Mouse (Mus musculus) embryonic facial prominence, embryonic 13.5 days (tissue): ENCODE measurements at regions not wholly inside any gene's neighbourhood (a gene's known extent, or its start where the extent isn't known, plus 50 kb on each side); places are given as distances from the start of the nearest gene placed in this dataset.

Source experiments
- ATAC-seq: fragments of 200-750 bp; cut with Nextera tagmentation; 2 replicates; pipeline ENCODE4 v1.8.0; 2017; ENCODE audit warnings: low read depth; ENCODE audit not compliant: insufficient number of reproducible peaks, insufficient read depth, low FRiP score, low TSS enrichment
- H3K27ac ChIP-seq: fragments of 300-500 bp; sonication (generic); 2 replicates; pipeline ENCODE4 v1.5.1; 2015; ENCODE audit warnings: moderate library complexity, mild to moderate bottlenecking, inconsistent platforms
- H3K27me3 ChIP-seq: fragments of 300-500 bp; sonication (generic); 2 replicates; pipeline ENCODE4 v1.6.1; 2015; ENCODE audit warnings: mild to moderate bottlenecking, inconsistent platforms
- H3K36me3 ChIP-seq: fragments of 300-500 bp; sonication (generic); 2 replicates; pipeline ENCODE4 v1.6.1; 2015; ENCODE audit warnings: mild to moderate bottlenecking, inconsistent platforms
- H3K4me1 ChIP-seq: fragments of 300-500 bp; sonication (generic); 2 replicates; pipeline ENCODE4 v1.6.1; 2015; ENCODE audit warnings: inconsistent platforms
- H3K4me2 ChIP-seq: fragments of 300-500 bp; sonication (generic); 2 replicates; pipeline ENCODE4 v1.6.1; 2015; ENCODE audit warnings: moderate library complexity, mild to moderate bottlenecking, inconsistent platforms
- H3K4me3 ChIP-seq: fragments of 300-500 bp; sonication (generic); 2 replicates; pipeline ENCODE4 v1.5.1; 2015; ENCODE audit warnings: mild to moderate bottlenecking, inconsistent platforms
- H3K9ac ChIP-seq: fragments of 300-500 bp; sonication (generic); 2 replicates; pipeline ENCODE4 v1.6.1; 2015; ENCODE audit warnings: mild to moderate bottlenecking, inconsistent platforms
- H3K9me3 ChIP-seq: fragments of 300-500 bp; sonication (generic); 2 replicates; pipeline ENCODE4 v1.6.1; 2016; ENCODE audit warnings: inconsistent platforms
- WGBS: fragments of 180-500 bp; shearing (Covaris S2); methylation state at CpG from one replicate; pipeline ENCODE4 v1.1.7; 2015; ENCODE audit warnings: mixed read lengths; 5-methylcytosine and 5-hydroxymethylcytosine counted together

GRCm38 (mm10) chr6:100942956-100943355 is 109.5 kb downstream of the Ppp4r2 start:
- no peak overlapping the region for H3K27ac ChIP-seq
- H3K36me3 ChIP-seq, result no peaks in the 10 kb centered on the region
- WGBS, result 83% methylated on average over 6 of the region's 6 CpGs
- H3K9me3 ChIP-seq, result no peaks in the 10 kb centered on the region
- no peak overlapping the region for H3K9ac ChIP-seq
- H3K4me2 ChIP-seq, result no peak overlapping the region
- peaks cover 20% of the 10 kb centered on the region for H3K4me1 ChIP-seq
- no peaks in the 10 kb centered on the region for H3K27me3 ChIP-seq
- H3K4me3 ChIP-seq, result no peak overlapping the region
- ATAC-seq, result no peak

GRCm38 (mm10) chr6:100945796-100946195 is 112.4 kb downstream of the Ppp4r2 start:
- no peak overlapping the region for H3K27ac ChIP-seq
- H3K9ac ChIP-seq, result no peak overlapping the region
- no peak for ATAC-seq
- no peak overlapping the region for H3K4me2 ChIP-seq
- 90% methylated on average over 2 of the region's 2 CpGs for whole genome bisulfite sequencing
- H3K4me1 ChIP-seq, result peaks cover 7% of the 10 kb centered on the region
- H3K9me3 ChIP-seq, result no peaks in the 10 kb centered on the region
- H3K4me3 ChIP-seq, result no peak overlapping the region
- no peaks in the 10 kb centered on the region for H3K36me3 ChIP-seq
- H3K27me3 ChIP-seq, result no peaks in the 10 kb centered on the region

- H3K4me3 ChIP-seq, result no peak overlapping the region
- H3K9me3 ChIP-seq, result no peaks in the 10 kb centered on the region
- H3K27me3 ChIP-seq, result no peaks in the 10 kb centered on the region
- no peaks in the 10 kb centered on the region for H3K36me3 ChIP-seq
- 27% methylated on average over 7 of the region's 7 CpGs for WGBS
- H3K4me1 ChIP-seq, result peaks cover 7% of the 10 kb centered on the region
- H3K4me2 ChIP-seq, result no peak overlapping the region
- no peak for ATAC-seq
- H3K9ac ChIP-seq, result no peak overlapping the region
- H3K27ac ChIP-seq, result no peak overlapping the region
These were observed 114.9 kb downstream of the Ppp4r2 start for GRCm38 (mm10) chr6:100948340-100948739.

GRCm38 (mm10) chr6:100951646-100952045 is 118.2 kb downstream of the Ppp4r2 start:
- no peaks in the 10 kb centered on the region for H3K9me3 ChIP-seq
- no peak overlapping the region for H3K9ac ChIP-seq
- H3K36me3 ChIP-seq, result no peaks in the 10 kb centered on the region
- H3K4me1 ChIP-seq, result peaks cover 7% of the 10 kb centered on the region
- 79% methylated on average over 5 of the region's 5 CpGs for WGBS
- H3K27me3 ChIP-seq, result no peaks in the 10 kb centered on the region
- H3K4me3 ChIP-seq, result no peak overlapping the region
- H3K27ac ChIP-seq, result no peak overlapping the region
- no peak for ATAC-seq
- no peak overlapping the region for H3K4me2 ChIP-seq

GRCm38 (mm10) chr6:100952470-100952869 is 119.0 kb downstream of the Ppp4r2 start:
- Histone ChIP-seq H3K27ac (no peak overlapping the region), H3K4me1 (peaks cover 7% of the 10 kb centered on the region)
- ATAC-seq, result no peak

GRCm38 (mm10) chr6:100954563-100954962 is 121.1 kb downstream of the Ppp4r2 start:
- 87% methylated on average over 10 of the region's 10 CpGs for WGBS

More at GRCm38 (mm10) chr6:100952470-100952869, 119.0 kb downstream of the Ppp4r2 start:
- H3K36me3 ChIP-seq, result no peaks in the 10 kb centered on the region
- no peak overlapping the region for H3K4me2 ChIP-seq
- H3K9ac ChIP-seq, result no peak overlapping the region
- no peaks in the 10 kb centered on the region for H3K9me3 ChIP-seq
- no peaks in the 10 kb centered on the region for H3K27me3 ChIP-seq
- H3K4me3 ChIP-seq, result no peak overlapping the region

GRCm38 (mm10) chr6:100966481-100966880 is 133.1 kb downstream of the Ppp4r2 start:
- no peak for ATAC-seq
- no peak overlapping the region for H3K4me3 ChIP-seq
- 79% methylated on average over 5 of the region's 5 CpGs for WGBS

More at GRCm38 (mm10) chr6:100954563-100954962, 121.1 kb downstream of the Ppp4r2 start:
- Histone ChIP-seq H3K9ac (no peak overlapping the region), H3K27me3 (no peaks in the 10 kb centered on the region), H3K4me1 (0 out of 2 replicates have a peak, but pooled peaks cover 3% of the 10 kb centered on the region), H3K9me3 (no peaks in the 10 kb centered on the region), H3K4me2 (no peak overlapping the region), H3K27ac (no peak overlapping the region), H3K36me3 (no peaks in the 10 kb centered on the region), H3K4me3 (no peak overlapping the region)
- ATAC-seq, result no peak

GRCm38 (mm10) chr6:100968080-100968856 is 134.8 kb downstream of the Ppp4r2 start:
- WGBS, result 86% methylated on average over 12 of the region's 12 CpGs

More at GRCm38 (mm10) chr6:100966481-100966880, 133.1 kb downstream of the Ppp4r2 start:
- H3K4me1 ChIP-seq, result 0 out of 2 replicates have a peak, but pooled peaks cover under 1% of the 10 kb centered on the region
- H3K27ac ChIP-seq, result no peak overlapping the region
- no peaks in the 10 kb centered on the region for H3K27me3 ChIP-seq
- H3K36me3 ChIP-seq, result no peaks in the 10 kb centered on the region
- no peak overlapping the region for H3K4me2 ChIP-seq
- no peaks in the 10 kb centered on the region for H3K9me3 ChIP-seq
- no peak overlapping the region for H3K9ac ChIP-seq

GRCm38 (mm10) chr6:100968960-100969359 is 135.5 kb downstream of the Ppp4r2 start:
- H3K36me3 ChIP-seq, result no peaks in the 10 kb centered on the region

More at GRCm38 (mm10) chr6:100968080-100968856, 134.8 kb downstream of the Ppp4r2 start:
- ATAC-seq, result no peak
- H3K9me3 ChIP-seq, result no peaks in the 10 kb centered on the region
- H3K4me2 ChIP-seq, result no peak overlapping the region
- no peak overlapping the region for H3K4me3 ChIP-seq
- no peak overlapping the region for H3K9ac ChIP-seq
- H3K27me3 ChIP-seq, result no peaks in the 10 kb centered on the region; the same call in 1 of the 2 replicates
- H3K4me1 ChIP-seq, result 0 out of 2 replicates have a peak, but pooled peaks cover 4% of the 10 kb centered on the region
- no peaks in the 10 kb centered on the region for H3K36me3 ChIP-seq
- no peak overlapping the region for H3K27ac ChIP-seq

GRCm38 (mm10) chr6:100970810-100971447 is 137.5 kb downstream of the Ppp4r2 start:
- Histone ChIP-seq H3K4me1 (peaks cover 7% of the 10 kb centered on the region), H3K27me3 (no peaks in the 10 kb centered on the region; the same call in 1 of the 2 replicates), H3K4me2 (no peak overlapping the region), H3K27ac (no peak overlapping the region), H3K36me3 (no peaks in the 10 kb centered on the region), H3K4me3 (no peak overlapping the region), H3K9ac (no peak overlapping the region), H3K9me3 (no peaks in the 10 kb centered on the region)
- WGBS, result 55% methylated on average over 8 of the region's 8 CpGs
- ATAC-seq, result no peak

More at GRCm38 (mm10) chr6:100968960-100969359, 135.5 kb downstream of the Ppp4r2 start:
- Histone ChIP-seq H3K4me2 (no peak overlapping the region), H3K9ac (no peak overlapping the region), H3K4me3 (no peak overlapping the region), H3K27ac (no peak overlapping the region), H3K9me3 (no peaks in the 10 kb centered on the region), H3K4me1 (0 out of 2 replicates have a peak, but pooled peaks cover 4% of the 10 kb centered on the region), H3K27me3 (no peaks in the 10 kb centered on the region; the same call in 1 of the 2 replicates)
- no peak for ATAC-seq
- WGBS, result 74% methylated on average over 1 of the region's 1 CpGs

GRCm38 (mm10) chr6:100971462-100971955 is 138.1 kb downstream of the Ppp4r2 start:
- ATAC-seq, result no peak
- H3K9me3 ChIP-seq, result no peaks in the 10 kb centered on the region
- H3K4me1 ChIP-seq, result peaks cover 12% of the 10 kb centered on the region
- H3K36me3 ChIP-seq, result no peaks in the 10 kb centered on the region
- no peaks in the 10 kb centered on the region; the same call in 1 of the 2 replicates for H3K27me3 ChIP-seq
- no peak overlapping the region for H3K4me2 ChIP-seq
- H3K9ac ChIP-seq, result no peak overlapping the region
- H3K27ac ChIP-seq, result no peak overlapping the region
- 69% methylated on average over 6 of the region's 6 CpGs for WGBS
- no peak overlapping the region for H3K4me3 ChIP-seq
